Mouse (Mus musculus) forebrain, embryonic 12.5 days (tissue): Measurements from ENCODE around the gene Rcn1. TPM values are rescaled to one million over a fixed set of nuclear protein-coding genes. Genes with fewer than 3 reads are reported as not detected.

ENCODE experiments used
- polyA plus RNA-seq: library from polyadenylated mRNA; unstranded; fragments of >200 nt; fragmentation: Nextera tagmentation; extraction: Ambion mirVana; gene quantifications from 2 replicates; pipeline ENCODE4 v1.2.1, GENCODE M21; 2016

Gene Rcn1
- polyA plus RNA-seq, 1 experiment from 2014 or later: 114 TPM

Other genes starting within 250 kb of the Rcn1 start
- gene Them7, start 175.0 kb downstream of the Rcn1 start, polyA plus RNA-seq: not detected in 2 replicates